Mouse (Mus musculus) liver, embryonic 16.5 days (tissue): Measurements from ENCODE around the gene Aicda. TPM values are rescaled to one million over a fixed set of nuclear protein-coding genes. Genes with fewer than 3 reads are reported as not detected.
A peak's percentile ranks its signal among the peaks of the same experiment; 100 is the strongest.

ENCODE experiments used
- ATAC-seq: fragments of 200-750 bp; cut with Nextera tagmentation; 2 replicates; pipeline ENCODE4 v1.8.0; 2017; ENCODE audit warnings: low read depth, mild to moderate bottlenecking, moderate number of reproducible peaks, moderate library complexity
- H3K27ac ChIP-seq: fragments of 300-500 bp; sonication (generic); 2 replicates; pipeline ENCODE4 v1.5.1; 2014; ENCODE audit warnings: mild to moderate bottlenecking, low read length
- H3K27me3 ChIP-seq: fragments of 300-500 bp; sonication (generic); 2 replicates; pipeline ENCODE4 v1.6.1; 2014; ENCODE audit warnings: low read depth, low read length, mixed read lengths; ENCODE audit not compliant: control insufficient read depth, insufficient read depth
- H3K36me3 ChIP-seq: fragments of 300-500 bp; sonication (generic); 2 replicates; pipeline ENCODE4 v1.6.1; 2014; ENCODE audit warnings: mild to moderate bottlenecking; ENCODE audit not compliant: control insufficient read depth, insufficient read depth
- H3K4me1 ChIP-seq: fragments of 300-500 bp; sonication (generic); 2 replicates; pipeline ENCODE4 v1.6.1; 2014; ENCODE audit warnings: low read depth, low read length, mixed read lengths; ENCODE audit not compliant: control insufficient read depth
- H3K4me2 ChIP-seq: fragments of 300-500 bp; sonication (generic); 2 replicates; pipeline ENCODE4 v1.6.1; 2014; ENCODE audit warnings: low read depth, low read length, mixed read lengths
- H3K4me3 ChIP-seq: fragments of 300-500 bp; sonication (generic); 2 replicates; pipeline ENCODE4 v1.5.1; 2014; ENCODE audit warnings: low read depth, mild to moderate bottlenecking, low read length
- H3K9ac ChIP-seq: fragments of 300-500 bp; sonication (generic); 2 replicates; pipeline ENCODE4 v1.6.1; 2014; ENCODE audit warnings: low read depth, low read length
- H3K9me3 ChIP-seq: fragments of 300-500 bp; sonication (generic); replicated peaks from 2 replicates; pipeline ENCODE4 v1.6.1; 2016; ENCODE audit warnings: low read length; ENCODE audit not compliant: control insufficient read depth
- WGBS: fragments of 180-500 bp; shearing (Covaris S2); extraction: QIAGEN DNeasy Blood & Tissue Kit; methylation state at CpG from one replicate; pipeline ENCODE4 v1.1.7; 2014; ENCODE audit not compliant: insufficient replicate concordance; 5-methylcytosine and 5-hydroxymethylcytosine counted together
- polyA plus RNA-seq: library from polyadenylated mRNA; unstranded; fragments of >200 nt; fragmentation: Nextera tagmentation; extraction: Ambion mirVana; gene quantifications from 2 replicates; pipeline ENCODE4 v1.2.1, GENCODE M21; 2015

Gene Aicda
- polyA plus RNA-seq, 1 experiment from 2014 or later = not detected

GRCm38 (mm10) chr6:122543574-122543973, 10.0 kb upstream of the Aicda start:
- no peaks in the 10 kb centered on the region for H3K27me3 ChIP-seq
- no peak overlapping the region for H3K27ac ChIP-seq
- no peak overlapping the region for H3K9ac ChIP-seq
- H3K4me2 ChIP-seq = no peak overlapping the region
- 62% methylated on average over 5 of the region's 5 CpGs for WGBS
- H3K9me3 ChIP-seq = no peaks in the 10 kb centered on the region
- H3K4me3 ChIP-seq = no peak overlapping the region
- H3K4me1 ChIP-seq = no peaks in the 10 kb centered on the region
- no peaks in the 10 kb centered on the region for H3K36me3 ChIP-seq
- ATAC-seq = no peak

DNA sequence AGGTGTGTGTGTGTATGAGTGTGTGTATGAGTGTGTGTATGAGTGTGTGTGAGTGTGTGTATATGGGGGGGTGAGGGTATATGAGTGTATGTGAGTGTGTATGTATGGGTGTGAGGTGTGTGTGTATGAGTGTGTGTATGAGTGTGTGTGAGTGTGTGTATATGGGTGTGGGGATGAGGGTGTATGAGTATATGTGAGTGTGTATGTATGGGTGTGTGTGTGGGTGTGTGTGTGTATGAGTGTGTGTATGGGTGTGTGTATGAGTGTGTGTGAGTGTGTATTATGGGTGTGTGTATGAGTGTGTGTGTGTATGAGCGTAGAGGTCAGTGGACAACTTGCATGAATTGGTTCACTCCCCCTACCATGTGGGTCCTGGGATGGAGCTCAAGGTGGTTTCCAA, 8.9 kb upstream of the Aicda start:
- no peaks in the 10 kb centered on the region for H3K27me3 ChIP-seq
- 65% methylated on average over 1 of the region's 1 CpGs for WGBS
- no peaks in the 10 kb centered on the region for H3K4me1 ChIP-seq
- H3K27ac ChIP-seq = no peak overlapping the region
- no peak overlapping the region for H3K9ac ChIP-seq
- H3K36me3 ChIP-seq = no peaks in the 10 kb centered on the region
- no peak overlapping the region for H3K4me3 ChIP-seq
- no peaks in the 10 kb centered on the region for H3K9me3 ChIP-seq
- H3K4me2 ChIP-seq = no peak overlapping the region
- ATAC-seq = no peak

GRCm38 (mm10) chr6:122545289-122545882, 8.2 kb upstream of the Aicda start:
- ATAC-seq = no peak
- Histone ChIP-seq H3K36me3 (no peaks in the 10 kb centered on the region), H3K9ac (no peak overlapping the region), H3K4me2 (no peak overlapping the region), H3K27ac (no peak overlapping the region), H3K4me3 (no peak overlapping the region), H3K9me3 (no peaks in the 10 kb centered on the region), H3K4me1 (no peaks in the 10 kb centered on the region), H3K27me3 (no peaks in the 10 kb centered on the region)
- 62% methylated on average over 9 of the region's 9 CpGs for WGBS

DNA sequence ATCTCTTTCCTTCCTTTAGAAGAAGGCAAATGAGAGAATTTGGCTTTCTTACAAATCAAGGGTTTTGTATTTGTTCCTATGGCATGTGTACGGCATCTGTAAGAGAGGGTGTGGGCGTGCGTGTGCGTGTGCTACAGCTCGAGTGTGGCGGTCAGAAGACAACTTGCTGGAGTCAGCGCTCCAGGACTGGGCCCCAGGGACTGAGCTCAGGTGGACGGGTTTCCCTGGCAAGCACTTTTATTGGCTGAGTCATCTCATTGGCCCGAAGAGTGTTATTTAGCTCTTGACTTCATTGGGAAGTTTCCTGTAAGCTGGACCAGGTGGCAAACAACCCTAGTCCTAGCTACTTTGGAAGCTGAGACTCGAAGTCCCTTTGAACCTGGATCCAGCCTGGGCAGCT, 7.7 kb upstream of the Aicda start:
- no peak overlapping the region for H3K4me2 ChIP-seq
- H3K27me3 ChIP-seq = no peaks in the 10 kb centered on the region
- no peak overlapping the region for H3K4me3 ChIP-seq
- 63% methylated on average over 10 of the region's 10 CpGs for WGBS
- no peaks in the 10 kb centered on the region for H3K9me3 ChIP-seq
- no peak for ATAC-seq
- no peaks in the 10 kb centered on the region for H3K4me1 ChIP-seq
- H3K9ac ChIP-seq = no peak overlapping the region
- H3K27ac ChIP-seq = no peak overlapping the region
- H3K36me3 ChIP-seq = no peaks in the 10 kb centered on the region

DNA sequence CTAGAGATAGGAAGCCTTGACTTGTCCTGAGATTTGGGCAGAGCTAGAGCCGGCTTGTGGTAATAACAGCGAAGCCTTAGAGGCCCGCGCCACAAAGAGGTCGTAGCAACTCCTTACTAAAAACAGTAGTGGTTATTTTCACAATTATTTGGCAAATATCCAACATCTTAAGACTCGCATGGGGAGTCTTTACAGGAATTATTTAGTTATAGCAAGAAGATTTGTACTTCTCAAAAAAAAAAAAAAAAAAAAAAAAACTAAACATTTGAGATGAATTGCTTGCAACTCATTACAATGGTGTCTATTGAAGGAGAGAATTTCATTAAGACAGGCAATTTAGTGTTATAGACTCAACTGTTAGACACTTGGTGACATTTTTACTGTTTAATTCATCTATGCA, 501 bp downstream of the Aicda start:
- Histone ChIP-seq H3K4me2 (no peak overlapping the region), H3K9ac (no peak overlapping the region), H3K4me3 (no peak overlapping the region), H3K27me3 (no peaks in the 10 kb centered on the region), H3K4me1 (no peaks in the 10 kb centered on the region), H3K27ac (no peak overlapping the region), H3K9me3 (no peaks in the 10 kb centered on the region), H3K36me3 (no peaks in the 10 kb centered on the region)
- no peak for ATAC-seq
- 67% methylated on average over 6 of the region's 6 CpGs for WGBS

GRCm38 (mm10) chr6:122555266-122555665, 1.7 kb downstream of the Aicda start:
- no peaks in the 10 kb centered on the region for H3K4me1 ChIP-seq
- WGBS = 30% methylated on average over 7 of the region's 7 CpGs
- H3K27me3 ChIP-seq = no peaks in the 10 kb centered on the region
- no peak overlapping the region for H3K9ac ChIP-seq
- H3K9me3 ChIP-seq = no peaks in the 10 kb centered on the region
- H3K27ac ChIP-seq = no peak overlapping the region
- no peak for ATAC-seq
- H3K4me2 ChIP-seq = no peak overlapping the region
- no peak overlapping the region for H3K4me3 ChIP-seq
- H3K36me3 ChIP-seq = no peaks in the 10 kb centered on the region

DNA sequence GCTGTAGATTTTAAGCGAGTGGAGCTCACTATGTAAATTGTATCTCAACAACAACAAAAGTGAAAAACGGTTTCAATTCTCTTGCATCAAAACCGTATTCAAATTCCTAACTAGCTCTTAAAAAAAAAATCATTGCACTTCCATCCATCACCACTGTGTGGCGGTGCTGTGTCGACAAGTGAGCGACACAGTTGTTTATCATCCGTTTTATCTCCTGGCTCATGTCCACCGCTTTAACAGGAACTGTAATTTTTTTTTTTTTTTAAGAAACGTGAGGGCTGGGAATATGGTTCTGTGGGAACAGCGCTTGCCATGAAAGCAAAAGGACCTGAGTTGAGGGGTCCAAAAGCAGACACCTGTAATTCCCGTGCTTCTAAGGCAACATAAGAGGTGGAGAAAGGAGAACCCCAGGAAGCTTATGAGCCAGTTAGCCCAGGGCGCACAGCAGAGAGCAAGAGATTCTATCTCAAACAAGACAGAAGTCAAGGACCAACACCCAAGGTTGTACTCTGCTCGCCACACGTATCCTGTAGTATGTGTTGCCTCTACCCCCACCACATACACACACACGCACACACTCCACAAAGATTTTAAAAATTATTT, 3.5 kb downstream of the Aicda start:
- 18% methylated on average over 15 of the region's 15 CpGs for WGBS

GRCm38 (mm10) chr6:122560427-122560826, 6.8 kb downstream of the Aicda start:
- no peak overlapping the region for H3K9ac ChIP-seq
- no peaks in the 10 kb centered on the region for H3K9me3 ChIP-seq
- no peak overlapping the region for H3K27ac ChIP-seq
- H3K4me1 ChIP-seq = no peaks in the 10 kb centered on the region
- H3K27me3 ChIP-seq = 0 out of 2 replicates have a peak, but pooled peaks cover 3% of the 10 kb centered on the region
- 0 out of 2 replicates have a peak overlapping the region, but pooled peaks have one; percentile 24 for H3K4me2 ChIP-seq
- H3K4me3 ChIP-seq = no peak overlapping the region
- ATAC-seq = no peak
- no peaks in the 10 kb centered on the region for H3K36me3 ChIP-seq
- WGBS = 14% methylated on average over 17 of the region's 17 CpGs

More for the DNA sequence above, 3.5 kb downstream of the Aicda start:
- no peak overlapping the region for H3K27ac ChIP-seq
- H3K9ac ChIP-seq = no peak overlapping the region
- no peak for ATAC-seq
- no peaks in the 10 kb centered on the region for H3K36me3 ChIP-seq
- H3K27me3 ChIP-seq = 0 out of 2 replicates have a peak, but pooled peaks cover 3% of the 10 kb centered on the region
- H3K9me3 ChIP-seq = no peaks in the 10 kb centered on the region
- H3K4me1 ChIP-seq = no peaks in the 10 kb centered on the region
- no peak overlapping the region for H3K4me3 ChIP-seq
- H3K4me2 ChIP-seq = no peak overlapping the region

DNA sequence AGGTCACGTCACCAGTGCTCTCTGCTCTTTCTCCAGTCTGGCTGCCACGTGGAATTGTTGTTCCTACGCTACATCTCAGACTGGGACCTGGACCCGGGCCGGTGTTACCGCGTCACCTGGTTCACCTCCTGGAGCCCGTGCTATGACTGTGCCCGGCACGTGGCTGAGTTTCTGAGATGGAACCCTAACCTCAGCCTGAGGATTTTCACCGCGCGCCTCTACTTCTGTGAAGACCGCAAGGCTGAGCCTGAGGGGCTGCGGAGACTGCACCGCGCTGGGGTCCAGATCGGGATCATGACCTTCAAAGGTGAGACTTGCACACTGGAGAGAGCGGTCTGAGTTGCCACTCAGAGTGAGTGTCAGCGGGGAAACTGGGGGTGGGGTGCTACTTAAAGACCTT, 7.4 kb downstream of the Aicda start:
- no peak overlapping the region for H3K4me3 ChIP-seq
- 0 out of 2 replicates have a peak, but pooled peaks cover 3% of the 10 kb centered on the region for H3K27me3 ChIP-seq
- H3K4me1 ChIP-seq = no peaks in the 10 kb centered on the region
- ATAC-seq = no peak
- H3K4me2 ChIP-seq = no peak overlapping the region
- no peaks in the 10 kb centered on the region for H3K9me3 ChIP-seq
- no peak overlapping the region for H3K9ac ChIP-seq
- no peak overlapping the region for H3K27ac ChIP-seq
- 78% methylated on average over 20 of the region's 20 CpGs for WGBS
- H3K36me3 ChIP-seq = no peaks in the 10 kb centered on the region
